Mouse (Mus musculus): ENCODE results near the gene Zmiz1. TPM values are rescaled to one million over a fixed set of nuclear protein-coding genes. Genes with fewer than 3 reads are reported as not detected.

Zmiz1 gene
- polyA plus RNA-seq, 1 experiment, result 22.5 TPM

DNA sequence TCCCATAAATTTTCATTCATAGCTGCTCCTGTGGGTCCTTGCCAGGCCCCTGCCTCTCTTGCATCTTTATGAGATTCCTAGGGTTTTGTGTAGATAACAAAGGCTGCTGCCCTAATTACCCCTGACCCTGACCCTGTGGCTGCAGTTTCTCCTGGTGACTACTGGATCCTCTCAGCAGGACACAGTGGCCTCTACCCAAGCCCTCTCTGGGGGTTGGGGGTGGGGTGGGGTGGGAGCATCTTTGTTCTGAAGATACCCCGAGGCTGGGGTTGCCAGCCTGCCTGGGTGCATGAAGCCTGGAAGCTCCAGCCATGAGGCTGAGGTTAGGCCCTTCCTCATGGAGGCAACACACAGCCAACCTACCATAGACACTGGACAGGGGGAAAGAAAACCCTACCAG lies 4.0 kb downstream of the Zmiz1 start:
- Histone ChIP-seq H3K9ac (ENCODE audit: low read depth, poor library complexity, severe bottlenecking) (no peak overlapping the region), H3K36me3 (ENCODE audit: control insufficient read depth, insufficient read depth, low read length, poor library complexity, severe bottlenecking) (no peaks in the 10 kb centered on the region), H3K27me3 (ENCODE audit: control insufficient read depth, insufficient read depth, low read length, poor library complexity, severe bottlenecking) (peaks cover 6% of the 10 kb centered on the region), H3K4me3 (ENCODE audit: low read depth, low read length) (no peak overlapping the region), H3K27ac (ENCODE audit: insufficient read depth, low read length) (no peak overlapping the region), H3K9me3 (replicated peaks; ENCODE audit: control insufficient read depth, insufficient read depth, low read length, poor library complexity, severe bottlenecking) (no peaks in the 10 kb centered on the region), H3K4me1 (ENCODE audit: control insufficient read depth, insufficient read depth, low read length) (no peaks in the 10 kb centered on the region)
- TF ChIP-seq EP300 (IDR thresholded peaks at IDR 0.05; ENCODE audit: insufficient read depth, low read depth, low read length) (no peak), POLR2A (IDR thresholded peaks at IDR 0.05; ENCODE audit: insufficient read depth, low read length) (no peak), CTCF (IDR thresholded peaks at IDR 0.05; ENCODE audit: low read depth, low read length) (no peak)

DNA sequence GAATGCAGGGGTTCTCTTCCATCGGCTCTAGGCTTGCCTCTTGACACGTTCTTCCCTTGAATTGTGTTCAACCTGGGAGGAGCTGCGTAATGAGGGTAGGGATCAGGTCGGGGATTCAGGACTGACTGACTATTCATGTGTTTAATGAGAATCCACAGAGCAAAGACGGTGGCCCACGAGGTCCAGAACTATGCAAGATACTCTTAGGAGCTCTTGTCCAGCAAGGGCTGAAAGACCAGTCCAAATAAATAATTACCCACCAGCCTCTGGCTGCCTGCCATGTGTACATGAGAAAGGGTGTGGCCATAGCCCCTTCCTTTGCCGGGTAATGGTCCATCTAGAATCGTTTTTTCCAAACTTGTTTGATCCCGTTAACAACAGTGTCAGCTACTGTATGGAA lies 4.9 kb downstream of the Zmiz1 start:
- no peak for TF ChIP-seq EP300 (IDR thresholded peaks at IDR 0.05; ENCODE audit: insufficient read depth, low read depth, low read length)
- no peak for TF ChIP-seq CTCF (IDR thresholded peaks at IDR 0.05; ENCODE audit: low read depth, low read length)
- TF ChIP-seq POLR2A (IDR thresholded peaks at IDR 0.05; ENCODE audit: insufficient read depth, low read length), result no peak
- Histone ChIP-seq H3K9ac (ENCODE audit: low read depth, poor library complexity, severe bottlenecking) (no peak overlapping the region), H3K36me3 (ENCODE audit: control insufficient read depth, insufficient read depth, low read length, poor library complexity, severe bottlenecking) (no peaks in the 10 kb centered on the region), H3K4me1 (ENCODE audit: control insufficient read depth, insufficient read depth, low read length) (no peaks in the 10 kb centered on the region), H3K4me3 (ENCODE audit: low read depth, low read length) (no peak overlapping the region), H3K27me3 (ENCODE audit: control insufficient read depth, insufficient read depth, low read length, poor library complexity, severe bottlenecking) (peaks cover 6% of the 10 kb centered on the region), H3K27ac (ENCODE audit: insufficient read depth, low read length) (no peak overlapping the region), H3K9me3 (replicated peaks; ENCODE audit: control insufficient read depth, insufficient read depth, low read length, poor library complexity, severe bottlenecking) (no peaks in the 10 kb centered on the region)

DNA sequence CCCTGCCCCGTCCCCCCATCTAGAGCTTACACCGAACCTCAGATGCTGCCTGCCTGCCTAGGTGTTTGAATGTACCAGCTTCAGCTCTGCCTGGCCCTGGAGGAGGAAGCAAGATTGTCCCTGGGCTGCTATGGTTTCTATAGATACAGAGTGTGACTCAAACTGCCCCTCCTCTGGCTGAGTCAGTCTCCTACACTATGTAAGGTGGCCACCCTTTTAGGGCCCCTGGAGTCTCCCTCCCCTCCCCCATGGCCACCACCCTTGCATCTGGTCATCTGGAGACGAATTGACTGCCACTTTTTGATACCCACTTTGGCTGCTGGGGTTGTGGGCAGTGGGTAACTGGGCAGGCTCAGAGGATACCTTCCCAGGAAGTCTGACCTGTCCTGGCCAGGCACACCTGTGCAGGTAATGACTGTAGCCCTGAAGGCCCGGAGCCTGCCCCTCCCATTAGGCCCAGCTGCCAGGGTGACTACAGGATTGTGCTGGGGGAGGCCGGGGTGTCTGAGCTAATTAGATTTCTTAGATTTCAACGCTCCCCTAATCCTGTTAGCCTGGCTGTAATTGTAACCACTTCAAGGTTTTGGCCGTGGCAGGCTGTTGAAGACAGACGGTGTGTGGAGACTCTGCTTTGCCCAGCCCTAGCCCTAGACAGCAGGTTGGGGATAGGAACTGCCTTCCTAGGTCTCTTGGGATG lies 5.8 kb downstream of the Zmiz1 start:
- no peaks in the 10 kb centered on the region for H3K4me1 ChIP-seq (ENCODE audit: control insufficient read depth, insufficient read depth, low read length)
- H3K9me3 ChIP-seq (replicated peaks; ENCODE audit: control insufficient read depth, insufficient read depth, low read length, poor library complexity, severe bottlenecking), result no peaks in the 10 kb centered on the region
- H3K9ac ChIP-seq (ENCODE audit: low read depth, poor library complexity, severe bottlenecking), result no peak overlapping the region
- TF ChIP-seq CTCF (IDR thresholded peaks at IDR 0.05; ENCODE audit: low read depth, low read length) (no peak), POLR2A (IDR thresholded peaks at IDR 0.05; ENCODE audit: insufficient read depth, low read length) (no peak), EP300 (IDR thresholded peaks at IDR 0.05; ENCODE audit: insufficient read depth, low read depth, low read length) (no peak)
- peaks cover 6% of the 10 kb centered on the region for H3K27me3 ChIP-seq (ENCODE audit: control insufficient read depth, insufficient read depth, low read length, poor library complexity, severe bottlenecking)
- H3K4me3 ChIP-seq (ENCODE audit: low read depth, low read length), result no peak overlapping the region
- H3K36me3 ChIP-seq (ENCODE audit: control insufficient read depth, insufficient read depth, low read length, poor library complexity, severe bottlenecking), result no peaks in the 10 kb centered on the region
- H3K27ac ChIP-seq (ENCODE audit: insufficient read depth, low read length), result no peak overlapping the region

DNA sequence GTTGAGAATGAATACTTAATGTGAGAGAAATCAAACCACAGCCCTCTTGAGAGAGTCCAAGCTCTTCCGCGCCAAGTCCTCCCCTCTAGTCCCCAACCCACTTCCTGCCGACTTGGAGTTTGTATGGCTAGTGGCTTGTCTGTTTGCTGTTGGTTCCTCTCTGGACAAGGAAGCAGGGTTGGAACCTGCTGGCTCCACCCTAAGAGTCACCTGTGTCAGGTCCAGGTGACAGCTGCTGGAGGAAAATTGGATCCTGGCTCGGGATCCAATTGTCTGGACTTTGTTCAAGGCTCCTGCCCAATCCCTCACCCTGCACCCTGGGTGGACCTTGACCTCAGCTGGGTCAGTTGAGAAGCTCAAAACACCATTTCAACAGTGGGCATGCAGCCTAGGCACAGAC lies 7.4 kb downstream of the Zmiz1 start:
- no peak for TF ChIP-seq CTCF (IDR thresholded peaks at IDR 0.05; ENCODE audit: low read depth, low read length)
- TF ChIP-seq POLR2A (IDR thresholded peaks at IDR 0.05; ENCODE audit: insufficient read depth, low read length), result no peak
- TF ChIP-seq EP300 (IDR thresholded peaks at IDR 0.05; ENCODE audit: insufficient read depth, low read depth, low read length), result no peak
- Histone ChIP-seq H3K36me3 (ENCODE audit: control insufficient read depth, insufficient read depth, low read length, poor library complexity, severe bottlenecking) (no peaks in the 10 kb centered on the region), H3K4me1 (ENCODE audit: control insufficient read depth, insufficient read depth, low read length) (no peaks in the 10 kb centered on the region), H3K27me3 (ENCODE audit: control insufficient read depth, insufficient read depth, low read length, poor library complexity, severe bottlenecking) (peaks cover 2% of the 10 kb centered on the region; the same call in 1 of the 2 replicates), H3K4me3 (ENCODE audit: low read depth, low read length) (no peak overlapping the region), H3K9me3 (replicated peaks; ENCODE audit: control insufficient read depth, insufficient read depth, low read length, poor library complexity, severe bottlenecking) (no peaks in the 10 kb centered on the region), H3K9ac (ENCODE audit: low read depth, poor library complexity, severe bottlenecking) (no peak overlapping the region), H3K27ac (ENCODE audit: insufficient read depth, low read length) (no peak overlapping the region)

DNA sequence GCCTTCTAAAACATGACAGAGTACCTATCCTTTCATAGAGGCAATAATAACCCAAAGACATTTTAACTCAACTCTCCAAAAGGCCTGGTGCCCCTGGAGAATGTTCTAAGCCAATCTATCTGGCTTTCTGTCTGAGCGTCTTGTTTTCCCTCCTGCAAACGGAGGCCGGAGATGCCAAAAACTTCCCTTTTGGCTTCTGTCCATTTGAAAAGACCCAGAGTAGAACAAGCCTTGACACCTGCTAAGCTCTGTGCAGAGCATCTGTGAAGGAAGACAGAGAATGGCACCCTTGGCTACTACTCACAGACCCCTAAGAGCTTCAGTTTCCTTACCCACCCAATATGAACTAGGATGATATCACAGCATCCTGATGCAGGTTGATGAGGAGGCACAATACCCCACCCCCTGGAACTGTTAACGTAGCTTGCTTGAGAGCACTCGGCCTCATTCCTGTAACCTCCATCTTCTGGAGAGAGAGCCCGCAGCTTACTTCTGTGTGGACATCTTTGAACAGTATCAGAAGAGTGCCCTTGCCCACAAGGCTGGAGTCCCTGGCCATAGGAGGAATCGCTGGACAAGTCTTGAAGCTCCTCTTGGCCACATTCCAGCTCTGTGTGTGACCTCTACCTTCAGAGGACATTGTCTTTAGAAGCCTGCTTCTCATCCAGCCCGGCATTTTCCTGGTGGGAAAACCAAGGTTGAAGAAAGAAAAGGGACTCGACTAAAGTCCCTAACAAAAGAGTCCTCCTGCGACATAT lies 9.1 kb downstream of the Zmiz1 start:
- no peak overlapping the region for H3K9ac ChIP-seq (ENCODE audit: low read depth, poor library complexity, severe bottlenecking)
- no peaks in the 10 kb centered on the region for H3K9me3 ChIP-seq (replicated peaks; ENCODE audit: control insufficient read depth, insufficient read depth, low read length, poor library complexity, severe bottlenecking)
- H3K27me3 ChIP-seq (ENCODE audit: control insufficient read depth, insufficient read depth, low read length, poor library complexity, severe bottlenecking), result no peaks in the 10 kb centered on the region
- H3K4me1 ChIP-seq (ENCODE audit: control insufficient read depth, insufficient read depth, low read length), result peaks cover 2% of the 10 kb centered on the region
- H3K36me3 ChIP-seq (ENCODE audit: control insufficient read depth, insufficient read depth, low read length, poor library complexity, severe bottlenecking), result no peaks in the 10 kb centered on the region
- no peak overlapping the region for H3K4me3 ChIP-seq (ENCODE audit: low read depth, low read length)
- no peak for TF ChIP-seq CTCF (IDR thresholded peaks at IDR 0.05; ENCODE audit: low read depth, low read length)
- no peak for TF ChIP-seq EP300 (IDR thresholded peaks at IDR 0.05; ENCODE audit: insufficient read depth, low read depth, low read length)
- no peak for TF ChIP-seq POLR2A (IDR thresholded peaks at IDR 0.05; ENCODE audit: insufficient read depth, low read length)
- H3K27ac ChIP-seq (ENCODE audit: insufficient read depth, low read length), result no peak overlapping the region
